Mouse (Mus musculus): ENCODE measurements at regions not wholly inside any gene's neighbourhood (a gene's known extent, or its start where the extent isn't known, plus 50 kb on each side); places are given as distances from the start of the nearest gene placed in this dataset.

DNA sequence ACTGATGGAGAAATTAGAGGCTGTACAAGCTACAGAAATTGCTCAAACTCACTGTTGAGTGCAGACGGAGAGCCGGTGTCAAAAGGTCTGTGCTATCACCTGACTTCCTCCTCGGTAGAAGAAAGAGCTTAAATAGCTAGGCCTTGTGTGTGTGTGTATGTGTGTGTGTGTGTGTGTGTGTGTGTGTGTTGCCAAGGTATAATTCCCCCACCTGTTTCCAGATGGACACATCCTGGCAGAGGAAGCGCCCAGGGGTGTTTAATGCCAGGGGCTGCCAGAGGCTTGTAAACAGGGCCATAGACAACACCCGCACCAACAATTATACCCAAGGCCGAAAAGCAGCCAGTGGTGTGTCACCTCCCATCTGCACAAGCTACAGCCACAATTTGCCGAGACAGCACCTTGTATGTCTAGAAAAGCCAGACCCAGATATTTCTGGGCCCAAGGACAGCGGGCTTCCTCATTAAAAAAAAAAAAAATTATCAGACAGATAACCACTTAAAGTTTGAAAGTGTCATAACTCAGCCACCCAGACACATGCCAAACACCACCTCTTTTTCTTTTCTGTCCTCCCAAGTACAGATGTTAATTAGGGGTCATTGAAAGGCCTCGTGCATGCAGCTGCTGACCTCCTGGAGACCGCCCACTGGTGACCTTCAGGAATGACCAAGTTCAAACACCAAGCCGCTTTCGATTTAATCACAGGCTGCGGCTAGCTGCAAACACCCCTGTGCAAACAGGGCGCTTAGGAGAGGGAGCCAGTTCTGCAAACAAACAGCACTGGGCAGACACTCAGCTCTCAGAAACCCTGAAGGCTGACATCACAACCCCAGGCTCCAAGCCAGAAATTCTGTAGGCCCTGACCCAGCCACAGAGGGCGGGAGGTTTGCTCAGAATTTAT, 188.0 kb upstream of the Ubl3 start:
- ATAC-seq (ENCODE audit: low FRiP score, low read depth): no peak
- Histone ChIP-seq H3K4me1 (no peaks in the 10 kb centered on the region), H3K4me3 (no peak overlapping the region), H3K9ac (replicated peaks) (no peak overlapping the region), H3K4me2 (replicated peaks) (no peak overlapping the region), H3K36me3 (no peaks in the 10 kb centered on the region), H3K27ac (replicated peaks) (no peak overlapping the region), H3K27me3 (no peaks in the 10 kb centered on the region), H3K9me3 (peaks cover 4% of the 10 kb centered on the region; the same call in 1 of the 2 replicates)
- 73% methylated on average over 15 of the region's 15 CpGs for WGBS

DNA sequence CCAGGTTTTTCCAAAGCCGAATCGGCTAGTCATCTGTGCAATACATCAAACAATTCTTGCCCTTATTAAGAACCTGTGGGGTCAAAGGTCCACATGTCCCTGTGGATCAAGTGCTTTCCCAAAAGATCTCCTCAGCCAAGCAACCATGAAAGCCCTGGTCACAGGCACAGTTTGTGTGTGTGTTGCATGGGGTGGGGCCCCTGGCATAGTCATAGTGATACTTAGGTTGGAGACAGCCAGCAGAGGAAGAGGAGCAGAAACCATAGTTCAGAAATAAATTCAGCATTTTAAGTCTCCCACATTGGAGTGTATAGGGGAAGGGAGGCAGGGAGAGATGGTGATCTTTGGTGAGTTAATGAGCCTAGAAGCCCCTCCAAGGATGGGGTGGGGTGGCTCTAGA, 187.1 kb upstream of the Ubl3 start:
- no peak for ATAC-seq (ENCODE audit: low FRiP score, low read depth)
- H3K27me3 ChIP-seq: no peaks in the 10 kb centered on the region
- no peak overlapping the region for H3K4me3 ChIP-seq
- H3K9ac ChIP-seq (replicated peaks): no peak overlapping the region
- 80% methylated on average over 2 of the region's 2 CpGs for WGBS
- no peak overlapping the region for H3K4me2 ChIP-seq (replicated peaks)
- no peaks in the 10 kb centered on the region for H3K4me1 ChIP-seq
- no peaks in the 10 kb centered on the region for H3K36me3 ChIP-seq
- H3K27ac ChIP-seq (replicated peaks): no peak overlapping the region
- peaks cover 4% of the 10 kb centered on the region; the same call in 1 of the 2 replicates for H3K9me3 ChIP-seq

GRCm38 (mm10) chr5:148739141-148739540, 186.6 kb upstream of the Ubl3 start:
- no peaks in the 10 kb centered on the region for H3K4me1 ChIP-seq
- 75% methylated on average over 3 of the region's 3 CpGs for whole genome bisulfite sequencing
- H3K36me3 ChIP-seq: no peaks in the 10 kb centered on the region
- peaks cover 4% of the 10 kb centered on the region; the same call in 1 of the 2 replicates for H3K9me3 ChIP-seq
- H3K4me2 ChIP-seq (replicated peaks): no peak overlapping the region
- H3K27ac ChIP-seq (replicated peaks): no peak overlapping the region
- ATAC-seq (ENCODE audit: low FRiP score, low read depth): no peak
- no peak overlapping the region for H3K4me3 ChIP-seq
- no peaks in the 10 kb centered on the region for H3K27me3 ChIP-seq
- H3K9ac ChIP-seq (replicated peaks): no peak overlapping the region

- Histone ChIP-seq H3K9me3 (no peaks in the 10 kb centered on the region), H3K27ac (replicated peaks) (no peak overlapping the region), H3K4me3 (no peak overlapping the region), H3K9ac (replicated peaks) (no peak overlapping the region), H3K4me1 (0 out of 2 replicates have a peak, but pooled peaks cover 5% of the 10 kb centered on the region), H3K36me3 (no peaks in the 10 kb centered on the region), H3K27me3 (no peaks in the 10 kb centered on the region), H3K4me2 (replicated peaks) (no peak overlapping the region)
- WGBS: 92% methylated on average over 15 of the region's 15 CpGs
- ATAC-seq (ENCODE audit: low FRiP score, low read depth): no peak
Observed at GRCm38 (mm10) chr5:148729541-148729940, 177.0 kb upstream of the Ubl3 start.

DNA sequence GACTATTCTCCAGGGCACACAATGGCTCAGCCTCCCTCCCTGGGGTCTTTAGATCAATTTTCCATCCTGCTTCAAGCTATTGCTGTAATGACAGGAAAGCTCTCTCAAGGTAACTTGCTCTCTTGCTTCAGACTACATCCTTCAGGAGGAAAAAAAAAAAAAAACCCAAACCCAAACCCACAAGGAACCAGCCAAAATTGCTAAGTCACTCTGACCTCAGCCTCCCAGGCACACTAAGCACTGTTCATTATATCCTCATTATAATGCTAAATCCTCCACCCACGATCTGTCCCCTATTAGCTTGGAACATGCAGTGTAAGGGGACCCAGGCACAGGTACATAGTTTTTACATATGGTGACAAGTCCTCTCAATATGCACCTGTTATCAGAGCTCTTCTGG, 175.9 kb upstream of the Ubl3 start:
- ATAC-seq (ENCODE audit: low FRiP score, low read depth): no peak
- 61% methylated on average over 1 of the region's 1 CpGs for WGBS

DNA sequence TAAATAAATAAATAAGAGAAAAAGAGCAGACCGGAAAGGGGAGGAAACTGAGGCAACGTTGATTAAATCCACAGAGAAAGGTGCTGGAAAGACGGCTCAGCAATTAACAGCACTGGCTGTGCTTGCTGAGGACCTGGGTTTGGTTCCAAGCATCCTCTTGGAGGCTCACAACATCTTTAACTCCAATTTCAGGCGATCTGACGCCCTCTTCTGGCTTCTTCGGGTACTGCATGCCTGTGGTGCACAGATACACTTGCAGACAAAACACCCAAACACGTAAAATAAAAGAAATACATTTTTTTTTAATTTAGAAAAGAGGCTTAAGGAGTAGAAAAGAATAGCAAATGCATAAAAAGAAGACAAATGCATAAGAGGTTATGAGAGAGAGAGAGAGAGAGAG, 173.9 kb upstream of the Ubl3 start:
- ATAC-seq (ENCODE audit: low FRiP score, low read depth): no peak
- 72% methylated on average over 7 of the region's 7 CpGs for WGBS
- Histone ChIP-seq H3K9ac (replicated peaks) (no peak overlapping the region), H3K4me1 (no peaks in the 10 kb centered on the region), H3K4me2 (replicated peaks) (no peak overlapping the region), H3K9me3 (no peaks in the 10 kb centered on the region), H3K36me3 (no peaks in the 10 kb centered on the region), H3K4me3 (no peak overlapping the region), H3K27me3 (no peaks in the 10 kb centered on the region), H3K27ac (replicated peaks) (no peak overlapping the region)

More for the DNA sequence above, 175.9 kb upstream of the Ubl3 start:
- Histone ChIP-seq H3K4me3 (no peak overlapping the region), H3K36me3 (no peaks in the 10 kb centered on the region), H3K27me3 (no peaks in the 10 kb centered on the region), H3K9ac (replicated peaks) (no peak overlapping the region), H3K9me3 (no peaks in the 10 kb centered on the region), H3K4me2 (replicated peaks) (no peak overlapping the region), H3K4me1 (0 out of 2 replicates have a peak, but pooled peaks cover 3% of the 10 kb centered on the region), H3K27ac (replicated peaks) (no peak overlapping the region)

GRCm38 (mm10) chr5:148724470-148724869, 171.9 kb upstream of the Ubl3 start:
- no peaks in the 10 kb centered on the region for H3K27me3 ChIP-seq
- H3K36me3 ChIP-seq: no peaks in the 10 kb centered on the region
- no peak overlapping the region for H3K4me3 ChIP-seq
- no peaks in the 10 kb centered on the region for H3K4me1 ChIP-seq
- no peak overlapping the region for H3K9ac ChIP-seq (replicated peaks)
- no peak overlapping the region for H3K27ac ChIP-seq (replicated peaks)
- H3K4me2 ChIP-seq (replicated peaks): no peak overlapping the region
- 91% methylated on average over 6 of the region's 6 CpGs for WGBS
- no peak for ATAC-seq (ENCODE audit: low FRiP score, low read depth)
- no peaks in the 10 kb centered on the region for H3K9me3 ChIP-seq

DNA sequence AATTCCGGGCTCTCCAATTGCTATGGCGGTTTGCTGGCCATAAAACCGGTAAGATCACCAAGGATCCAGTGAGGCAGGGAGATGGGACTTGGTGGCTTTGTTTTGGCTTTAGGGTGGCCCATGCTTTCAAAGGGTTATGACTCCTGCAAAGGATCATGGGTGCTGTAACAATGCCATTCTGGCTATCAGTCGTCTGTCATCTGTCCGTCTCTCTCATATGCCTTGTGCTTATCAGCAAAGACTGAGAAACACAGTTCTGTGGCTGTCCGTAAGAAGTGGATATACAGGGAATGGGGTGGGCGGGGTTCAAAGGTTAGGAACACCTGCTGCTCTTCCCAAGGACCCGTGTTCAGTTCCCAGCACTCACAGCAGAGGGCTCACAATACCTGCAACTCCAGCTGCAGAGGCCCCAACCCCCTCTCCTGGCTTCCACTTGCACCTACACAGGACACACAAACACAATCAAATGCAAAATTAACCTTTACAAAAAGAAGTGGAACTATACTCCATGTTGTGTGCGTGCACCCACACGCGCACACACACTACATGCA, 171.2 kb upstream of the Ubl3 start:
- no peaks in the 10 kb centered on the region for H3K36me3 ChIP-seq
- no peaks in the 10 kb centered on the region for H3K4me1 ChIP-seq
- 96% methylated on average over 11 of the region's 11 CpGs for WGBS
- no peak overlapping the region for H3K9ac ChIP-seq (replicated peaks)
- H3K27me3 ChIP-seq: no peaks in the 10 kb centered on the region
- H3K27ac ChIP-seq (replicated peaks): no peak overlapping the region
- H3K4me3 ChIP-seq: no peak overlapping the region
- H3K4me2 ChIP-seq (replicated peaks): no peak overlapping the region
- H3K9me3 ChIP-seq: peaks cover 1% of the 10 kb centered on the region; the same call in 1 of the 2 replicates
- ATAC-seq (ENCODE audit: low FRiP score, low read depth): no peak

DNA sequence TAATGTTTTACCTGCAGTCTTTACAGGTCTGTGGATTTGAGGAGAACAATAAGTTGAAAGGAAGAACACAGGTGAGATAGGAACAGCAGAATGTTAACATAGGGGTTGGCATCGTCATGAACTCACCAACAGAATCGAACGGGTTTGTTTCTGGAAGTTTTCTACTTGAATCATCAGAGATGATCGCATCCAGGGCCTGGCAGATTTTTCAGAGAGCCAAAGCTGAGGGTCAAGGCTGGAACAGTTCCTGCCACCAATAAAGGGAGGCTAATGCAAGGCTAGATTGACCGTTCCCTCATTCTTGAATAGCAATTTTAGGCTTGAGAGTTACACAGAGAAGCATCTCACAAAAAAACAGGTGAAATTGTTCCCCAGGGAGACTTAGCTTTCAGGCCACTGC, 168.0 kb upstream of the Ubl3 start:
- Histone ChIP-seq H3K27me3 (no peaks in the 10 kb centered on the region), H3K36me3 (no peaks in the 10 kb centered on the region), H3K9me3 (peaks cover 7% of the 10 kb centered on the region; the same call in 1 of the 2 replicates), H3K4me3 (no peak overlapping the region), H3K4me2 (replicated peaks) (no peak overlapping the region), H3K4me1 (no peaks in the 10 kb centered on the region), H3K9ac (replicated peaks) (no peak overlapping the region), H3K27ac (replicated peaks) (no peak overlapping the region)
- ATAC-seq (ENCODE audit: low FRiP score, low read depth): no peak
- WGBS: 92% methylated on average over 5 of the region's 5 CpGs

DNA sequence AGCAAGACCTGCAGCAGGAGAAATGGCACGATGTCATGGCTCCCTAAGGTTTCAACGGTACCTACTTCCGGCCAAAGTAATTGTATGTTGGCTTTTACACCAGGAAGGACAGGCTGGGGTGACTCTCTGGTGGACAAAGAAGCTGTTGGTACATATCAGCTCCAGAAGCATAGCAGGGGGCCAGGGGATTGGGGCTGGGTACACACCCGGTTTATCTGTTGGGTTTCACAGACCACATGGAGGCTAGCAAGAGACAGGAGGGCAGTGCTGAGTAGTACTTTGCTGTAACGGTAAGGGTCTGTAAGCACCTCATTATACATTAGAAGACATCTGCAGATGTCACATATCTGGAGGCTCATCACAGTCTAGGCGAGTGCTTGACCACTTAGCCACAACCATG, 164.0 kb upstream of the Ubl3 start:
- Histone ChIP-seq H3K4me1 (no peaks in the 10 kb centered on the region), H3K36me3 (no peaks in the 10 kb centered on the region), H3K9ac (replicated peaks) (no peak overlapping the region), H3K27me3 (no peaks in the 10 kb centered on the region), H3K9me3 (peaks cover 7% of the 10 kb centered on the region; the same call in 1 of the 2 replicates), H3K4me2 (replicated peaks) (no peak overlapping the region), H3K27ac (replicated peaks) (no peak overlapping the region), H3K4me3 (no peak overlapping the region)
- WGBS: 94% methylated on average over 6 of the region's 6 CpGs
- no peak for ATAC-seq (ENCODE audit: low FRiP score, low read depth)

DNA sequence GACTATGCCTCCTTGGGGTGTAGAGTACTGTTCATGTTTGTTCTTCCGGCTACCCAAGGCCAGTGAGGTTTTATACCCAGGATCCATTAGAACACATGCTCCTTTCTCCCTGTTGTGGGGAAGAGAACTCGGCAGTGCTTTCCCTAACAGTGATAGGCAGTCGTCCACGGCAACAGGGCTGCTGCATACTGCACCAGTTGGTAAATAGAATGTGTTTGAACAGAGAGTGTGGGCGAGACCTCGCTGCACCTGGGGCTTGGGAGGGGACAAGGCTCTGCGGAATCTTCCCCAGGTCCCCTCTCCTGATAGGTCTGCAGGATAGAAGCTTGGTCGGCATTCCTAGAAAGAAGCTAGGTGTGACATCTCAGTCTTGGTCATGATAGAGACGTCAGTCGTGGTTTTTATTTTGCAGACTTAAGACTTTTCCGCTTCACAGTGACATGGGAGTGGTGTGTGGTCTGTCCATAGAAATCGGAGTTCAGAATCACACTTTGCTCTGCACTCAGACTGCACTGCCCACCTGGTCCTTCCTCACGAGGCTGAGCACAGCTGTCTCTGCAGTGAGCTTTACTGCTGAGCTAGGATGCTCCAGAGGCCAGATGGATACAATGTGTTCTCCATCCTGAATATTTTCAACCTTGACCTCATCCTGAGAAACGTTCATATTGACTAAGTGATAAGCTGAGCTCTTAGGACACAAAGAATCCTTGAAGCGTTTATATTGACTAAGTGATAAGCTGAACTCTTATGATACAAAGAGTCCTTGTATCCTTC, 162.8 kb upstream of the Ubl3 start:
- Histone ChIP-seq H3K27ac (replicated peaks) (no peak overlapping the region), H3K9ac (replicated peaks) (no peak overlapping the region), H3K4me3 (no peak overlapping the region), H3K4me2 (replicated peaks) (no peak overlapping the region), H3K9me3 (peaks cover 7% of the 10 kb centered on the region; the same call in 1 of the 2 replicates), H3K36me3 (no peaks in the 10 kb centered on the region), H3K4me1 (no peaks in the 10 kb centered on the region), H3K27me3 (no peaks in the 10 kb centered on the region)
- WGBS: 74% methylated on average over 15 of the region's 15 CpGs
- ATAC-seq (ENCODE audit: low FRiP score, low read depth): no peak

DNA sequence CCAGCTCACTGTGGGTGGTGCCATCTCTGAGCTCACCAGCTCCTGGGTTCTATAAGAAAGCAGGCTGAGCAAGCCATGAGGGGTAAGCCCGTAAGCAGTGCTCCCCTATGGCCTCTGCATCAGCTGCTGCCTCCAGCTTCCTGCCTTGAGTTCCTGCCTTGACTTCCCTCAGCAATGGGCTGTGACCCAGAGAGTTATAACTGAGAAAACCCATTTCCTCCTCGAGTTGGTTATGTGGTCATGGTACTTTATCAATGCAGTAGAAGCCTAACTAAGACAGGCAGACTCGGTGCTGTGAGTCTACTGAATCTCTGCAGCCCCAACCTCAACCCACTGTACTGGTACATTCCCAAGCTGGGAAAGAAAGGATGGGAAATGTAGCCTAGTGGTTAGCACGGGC, 162.2 kb upstream of the Ubl3 start:
- Histone ChIP-seq H3K4me2 (replicated peaks) (no peak overlapping the region), H3K36me3 (no peaks in the 10 kb centered on the region), H3K4me1 (no peaks in the 10 kb centered on the region), H3K9ac (replicated peaks) (no peak overlapping the region), H3K27me3 (no peaks in the 10 kb centered on the region), H3K9me3 (peaks cover 7% of the 10 kb centered on the region; the same call in 1 of the 2 replicates), H3K4me3 (no peak overlapping the region), H3K27ac (replicated peaks) (no peak overlapping the region)
- WGBS: 84% methylated on average over 4 of the region's 4 CpGs
- ATAC-seq (ENCODE audit: low FRiP score, low read depth): no peak
